Mouse (Mus musculus): ENCODE results near the gene Trip4. TPM values are rescaled to one million over a fixed set of nuclear protein-coding genes. Genes with fewer than 3 reads are reported as not detected.

Trip4 gene
- 10 to 100 TPM; 28.0 to 32.3 TPM for total RNA-seq (2021)
- long read RNA-seq, experiment 1, transcript Trip4-201 (13 exons, 1,999 nt) = major isoform, 12 of 30 reads
- long read RNA-seq, experiment 1, partial matches to known transcripts = 3 of 30 reads
- long read RNA-seq, experiment 1, other reads (novel, unspliced or antisense) = 11 of 30 reads
- long read RNA-seq, experiment 2, transcript Trip4-201 (13 exons, 1,999 nt) = major isoform, 12 of 20 reads
- long read RNA-seq, experiment 2, partial matches to known transcripts = 1 of 20 reads
- long read RNA-seq, experiment 2, other reads (novel, unspliced or antisense) = 7 of 20 reads

GRCm38 (mm10) chr9:65908394-65909300 lies at the start of gene Trip4, which contains the start of gene Csnk1g1:
Trip4 (minus strand) TSS chr9:65908794.
Csnk1g1 (plus strand) TSS chr9:65908924.
- DNase-seq = peak; percentile 95

- DNase-seq = peak; percentile 14
Observed at GRCm38 (mm10) chr9:65951082-65951587, 42.5 kb upstream of the Trip4 start.

GRCm38 (mm10) chr9:65937566-65937965 lies 29.0 kb upstream of the Trip4 start:
- no peak for DNase-seq

- DNase-seq = no peak
Observed at GRCm38 (mm10) chr9:65929826-65930225, 21.2 kb upstream of the Trip4 start.

GRCm38 (mm10) chr9:65928456-65928855 lies 19.9 kb upstream of the Trip4 start:
- DNase-seq = no peak

GRCm38 (mm10) chr9:65917015-65917414 lies 8.4 kb upstream of the Trip4 start:
- DNase-seq = no peak

GRCm38 (mm10) chr9:65913976-65914375 lies 5.4 kb upstream of the Trip4 start:
- DNase-seq = no peak

- DNase-seq = no peak
Observed at GRCm38 (mm10) chr9:65909837-65910236, 1.2 kb upstream of the Trip4 start.

- DNase-seq = peak; percentile 76
Observed at GRCm38 (mm10) chr9:65909301-65909801, 757 bp upstream of the Trip4 start.

GRCm38 (mm10) chr9:65903419-65903818 lies 5.2 kb downstream of the Trip4 start:
- no peak for DNase-seq

- no peak for DNase-seq
Observed at GRCm38 (mm10) chr9:65902879-65903278, 5.7 kb downstream of the Trip4 start.

GRCm38 (mm10) chr9:65896977-65897376 lies 11.6 kb downstream of the Trip4 start:
- no peak for DNase-seq

GRCm38 (mm10) chr9:65891126-65891525 lies 17.5 kb downstream of the Trip4 start:
- no peak for DNase-seq

GRCm38 (mm10) chr9:65890143-65890628 lies 18.4 kb downstream of the Trip4 start, which contains the start of gene Pclaf:
Pclaf (plus strand) TSS chr9:65890237.
- peak; percentile 82 for DNase-seq

- DNase-seq = peak; percentile 96
Observed at GRCm38 (mm10) chr9:65884564-65885315, 23.9 kb downstream of the Trip4 start.

- no peak for DNase-seq
Observed at GRCm38 (mm10) chr9:65859656-65860055, 48.9 kb downstream of the Trip4 start.

- DNase-seq = no peak
Observed at GRCm38 (mm10) chr9:65850203-65850602, 58.4 kb downstream of the Trip4 start.

- no peak for DNase-seq
Observed at GRCm38 (mm10) chr9:65848154-65848553, 60.4 kb downstream of the Trip4 start.

GRCm38 (mm10) chr9:65844421-65845165 lies 64.0 kb downstream of the Trip4 start:
- peak; percentile 35 for DNase-seq

- DNase-seq = no peak
Observed at GRCm38 (mm10) chr9:65839841-65840240, 68.8 kb downstream of the Trip4 start.

- no peak for DNase-seq
Observed at GRCm38 (mm10) chr9:65836916-65837315, 71.7 kb downstream of the Trip4 start.

Measured in adrenal gland, postnatal 10 days (tissue).